Mouse (Mus musculus) midbrain, embryonic 15.5 days (tissue): ENCODE measurements around the gene Nyap2. TPM values are rescaled to one million over a fixed set of nuclear protein-coding genes. Genes with fewer than 3 reads are reported as not detected.

Source experiments
- ATAC-seq: fragments of 200-750 bp; cut with Nextera tagmentation; replicated peaks from 2 replicates; pipeline ENCODE4 v1.8.0; 2017; ENCODE audit warnings: moderate TSS enrichment
- H3K27ac ChIP-seq: fragments of 300-500 bp; sonication (generic); 2 replicates; pipeline ENCODE4 v1.5.1; 2015; ENCODE audit warnings: mild to moderate bottlenecking, inconsistent platforms
- H3K27me3 ChIP-seq: fragments of 300-500 bp; sonication (generic); replicated peaks from 2 replicates; pipeline ENCODE4 v1.6.1; 2015; ENCODE audit warnings: inconsistent platforms
- H3K36me3 ChIP-seq: fragments of 300-500 bp; sonication (generic); replicated peaks from 2 replicates; pipeline ENCODE4 v1.6.1; 2015; ENCODE audit warnings: inconsistent platforms
- H3K4me1 ChIP-seq: fragments of 300-500 bp; sonication (generic); 2 replicates; pipeline ENCODE4 v1.6.1; 2015; ENCODE audit warnings: inconsistent platforms
- H3K4me2 ChIP-seq: fragments of 300-500 bp; sonication (generic); 2 replicates; pipeline ENCODE4 v1.6.1; 2015; ENCODE audit warnings: inconsistent platforms, mild to moderate bottlenecking, moderate library complexity
- H3K4me3 ChIP-seq: fragments of 300-500 bp; sonication (generic); 2 replicates; pipeline ENCODE4 v1.5.1; 2015; ENCODE audit warnings: mild to moderate bottlenecking, inconsistent platforms
- H3K9ac ChIP-seq: fragments of 300-500 bp; sonication (generic); 2 replicates; pipeline ENCODE4 v1.6.1; 2015; ENCODE audit warnings: mild to moderate bottlenecking, inconsistent platforms
- H3K9me3 ChIP-seq: fragments of 300-500 bp; sonication (generic); 2 replicates; pipeline ENCODE4 v1.6.1; 2016; ENCODE audit warnings: inconsistent platforms
- WGBS: fragments of 180-500 bp; shearing (Covaris S2); methylation state at CpG from one replicate; pipeline ENCODE4 v1.1.7; 2015; ENCODE audit warnings: mixed read lengths; 5-methylcytosine and 5-hydroxymethylcytosine counted together
- polyA plus RNA-seq: library from polyadenylated mRNA; unstranded; fragments of >200 nt; fragmentation: Nextera tagmentation; extraction: Ambion mirVana; gene quantifications from 2 replicates; pipeline ENCODE4 v1.2.1, GENCODE M21; 2015

Nyap2 gene
- polyA plus RNA-seq, 1 experiment from 2014 or later, result 12.5 TPM

DNA sequence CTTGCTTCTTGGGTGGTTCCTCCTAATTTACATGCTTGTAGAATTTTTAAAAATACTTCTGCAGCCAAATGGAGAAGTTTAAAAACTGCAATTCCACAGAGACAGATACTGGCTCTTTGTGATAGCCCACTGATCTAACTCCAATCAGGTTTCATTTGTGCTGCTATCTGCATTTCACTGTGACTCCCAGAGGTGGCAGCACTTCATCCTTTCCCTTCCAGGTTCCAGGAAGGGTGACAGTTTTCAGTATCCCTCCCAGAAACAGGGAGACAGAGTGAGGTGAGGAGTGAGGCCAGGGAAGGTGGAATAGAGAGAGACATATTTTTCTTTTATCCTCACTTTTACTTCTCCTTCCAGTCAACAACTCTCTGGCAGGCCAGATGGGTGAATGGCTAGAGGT, 230.7 kb downstream of the Nyap2 start:
- no peaks in the 10 kb centered on the region for H3K9me3 ChIP-seq
- H3K27me3 ChIP-seq, result no peaks in the 10 kb centered on the region
- no peaks in the 10 kb centered on the region for H3K36me3 ChIP-seq
- no peak overlapping the region for H3K9ac ChIP-seq
- no peaks in the 10 kb centered on the region for H3K4me1 ChIP-seq
- ATAC-seq, result no peak
- H3K27ac ChIP-seq, result no peak overlapping the region
- H3K4me3 ChIP-seq, result no peak overlapping the region
- H3K4me2 ChIP-seq, result no peak overlapping the region

GRCm38 (mm10) chr1:81307934-81308333, 231.2 kb downstream of the Nyap2 start:
- WGBS, result 59% methylated on average over 2 of the region's 2 CpGs
- H3K27me3 ChIP-seq, result no peaks in the 10 kb centered on the region
- no peaks in the 10 kb centered on the region for H3K9me3 ChIP-seq
- ATAC-seq, result no peak
- H3K4me3 ChIP-seq, result no peak overlapping the region
- H3K4me1 ChIP-seq, result no peaks in the 10 kb centered on the region
- H3K27ac ChIP-seq, result no peak overlapping the region
- H3K4me2 ChIP-seq, result no peak overlapping the region
- no peaks in the 10 kb centered on the region for H3K36me3 ChIP-seq
- H3K9ac ChIP-seq, result no peak overlapping the region

- no peak overlapping the region for H3K4me3 ChIP-seq
- no peak overlapping the region for H3K27ac ChIP-seq
- peak; percentile 58 for ATAC-seq
- H3K9me3 ChIP-seq, result no peaks in the 10 kb centered on the region
- 0% methylated on average over 1 of the region's 1 CpGs for WGBS
- H3K4me2 ChIP-seq, result no peak overlapping the region
- no peaks in the 10 kb centered on the region for H3K36me3 ChIP-seq
- no peak overlapping the region for H3K9ac ChIP-seq
- H3K4me1 ChIP-seq, result no peaks in the 10 kb centered on the region
- no peaks in the 10 kb centered on the region for H3K27me3 ChIP-seq
These were observed 233.4 kb downstream of the Nyap2 start for GRCm38 (mm10) chr1:81310087-81310626.

DNA sequence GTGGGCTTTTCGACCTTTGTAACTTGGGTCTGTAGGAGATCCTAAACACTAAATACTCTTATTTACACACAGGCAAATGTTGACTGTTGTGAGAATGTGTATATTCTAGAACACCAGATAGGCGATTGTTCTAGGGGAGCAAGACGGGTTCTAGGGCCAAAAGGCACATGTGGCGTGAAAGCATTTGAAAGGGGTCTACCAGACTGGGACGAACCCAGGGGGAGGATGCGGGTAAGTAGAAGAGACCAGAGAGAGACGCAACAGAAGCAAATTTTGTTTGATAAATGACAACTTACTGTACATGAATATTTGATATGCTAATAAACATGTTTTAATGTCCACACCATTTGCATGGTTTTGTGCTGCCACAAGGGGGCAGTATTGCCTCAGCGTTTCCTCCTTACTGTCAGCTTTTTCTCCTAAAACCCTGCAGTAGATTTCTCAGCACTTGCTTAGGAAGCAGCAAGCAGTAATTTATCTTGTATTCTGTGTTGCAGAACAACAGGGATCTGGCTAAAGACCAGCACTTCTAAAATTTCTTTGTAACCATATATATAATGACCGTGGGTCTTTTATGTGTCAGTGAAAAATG, 239.7 kb downstream of the Nyap2 start:
- H3K27me3 ChIP-seq, result no peaks in the 10 kb centered on the region
- no peak overlapping the region for H3K4me3 ChIP-seq
- H3K36me3 ChIP-seq, result no peaks in the 10 kb centered on the region
- WGBS, result 56% methylated on average over 9 of the region's 9 CpGs
- no peak overlapping the region for H3K9ac ChIP-seq
- H3K9me3 ChIP-seq, result no peaks in the 10 kb centered on the region
- H3K4me2 ChIP-seq, result no peak overlapping the region
- peak; percentile 89 for ATAC-seq
- peak overlapping the region; percentile 23 for H3K27ac ChIP-seq
- H3K4me1 ChIP-seq, result peaks cover 7% of the 10 kb centered on the region

GRCm38 (mm10) chr1:81316995-81317413, 240.3 kb downstream of the Nyap2 start:
- Histone ChIP-seq H3K9me3 (no peaks in the 10 kb centered on the region), H3K4me1 (peaks cover 7% of the 10 kb centered on the region), H3K4me2 (no peak overlapping the region), H3K9ac (no peak overlapping the region), H3K36me3 (no peaks in the 10 kb centered on the region), H3K4me3 (no peak overlapping the region), H3K27me3 (no peaks in the 10 kb centered on the region), H3K27ac (peak overlapping the region; percentile 23)
- WGBS, result 38% methylated on average over 5 of the region's 5 CpGs
- peak; percentile 79 for ATAC-seq

DNA sequence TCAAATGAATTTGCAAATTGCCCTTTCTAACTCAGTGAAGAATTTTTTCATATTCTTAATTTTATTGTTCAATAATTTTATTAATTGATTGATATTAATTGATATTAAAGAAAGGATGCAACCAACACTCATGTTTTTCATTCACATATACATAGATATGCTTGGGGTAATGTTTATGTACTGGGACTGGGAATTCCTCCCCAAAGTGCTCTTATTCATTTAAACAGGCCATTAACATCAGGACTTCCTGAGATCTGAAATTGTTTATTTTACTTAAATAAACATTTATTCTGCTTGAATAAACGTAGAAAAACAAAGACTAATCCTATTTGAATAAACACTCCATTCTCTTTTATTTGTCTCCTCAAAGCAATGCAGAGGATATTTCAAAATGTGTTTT, 311.0 kb downstream of the Nyap2 start:
- Histone ChIP-seq H3K27me3 (no peaks in the 10 kb centered on the region), H3K4me1 (no peaks in the 10 kb centered on the region), H3K27ac (no peak overlapping the region), H3K9me3 (no peaks in the 10 kb centered on the region), H3K4me2 (no peak overlapping the region), H3K4me3 (no peak overlapping the region), H3K36me3 (no peaks in the 10 kb centered on the region), H3K9ac (no peak overlapping the region)
- ATAC-seq, result no peak
- WGBS, result 43% methylated on average over 1 of the region's 1 CpGs
